Mouse (Mus musculus) ES-CJ7 (cell line): ENCODE data around the gene Ccdc65.

ENCODE experiments used
- DNase-seq: peaks from one replicate; pipeline ENCODE4 v3.0.0; 2011; ENCODE audit warnings: low read depth, low spot score

Gene Ccdc65

GRCm38 (mm10) chr15:98707766-98708372 lies at the start of gene Ccdc65:
Gene Ccdc65, plus strand, starts transcription at chr15:98708207.
- peak; percentile 96 for DNase-seq

GRCm38 (mm10) chr15:98662198-98662566 lies 45.8 kb upstream of the Ccdc65 start:
- no peak for DNase-seq

DNA sequence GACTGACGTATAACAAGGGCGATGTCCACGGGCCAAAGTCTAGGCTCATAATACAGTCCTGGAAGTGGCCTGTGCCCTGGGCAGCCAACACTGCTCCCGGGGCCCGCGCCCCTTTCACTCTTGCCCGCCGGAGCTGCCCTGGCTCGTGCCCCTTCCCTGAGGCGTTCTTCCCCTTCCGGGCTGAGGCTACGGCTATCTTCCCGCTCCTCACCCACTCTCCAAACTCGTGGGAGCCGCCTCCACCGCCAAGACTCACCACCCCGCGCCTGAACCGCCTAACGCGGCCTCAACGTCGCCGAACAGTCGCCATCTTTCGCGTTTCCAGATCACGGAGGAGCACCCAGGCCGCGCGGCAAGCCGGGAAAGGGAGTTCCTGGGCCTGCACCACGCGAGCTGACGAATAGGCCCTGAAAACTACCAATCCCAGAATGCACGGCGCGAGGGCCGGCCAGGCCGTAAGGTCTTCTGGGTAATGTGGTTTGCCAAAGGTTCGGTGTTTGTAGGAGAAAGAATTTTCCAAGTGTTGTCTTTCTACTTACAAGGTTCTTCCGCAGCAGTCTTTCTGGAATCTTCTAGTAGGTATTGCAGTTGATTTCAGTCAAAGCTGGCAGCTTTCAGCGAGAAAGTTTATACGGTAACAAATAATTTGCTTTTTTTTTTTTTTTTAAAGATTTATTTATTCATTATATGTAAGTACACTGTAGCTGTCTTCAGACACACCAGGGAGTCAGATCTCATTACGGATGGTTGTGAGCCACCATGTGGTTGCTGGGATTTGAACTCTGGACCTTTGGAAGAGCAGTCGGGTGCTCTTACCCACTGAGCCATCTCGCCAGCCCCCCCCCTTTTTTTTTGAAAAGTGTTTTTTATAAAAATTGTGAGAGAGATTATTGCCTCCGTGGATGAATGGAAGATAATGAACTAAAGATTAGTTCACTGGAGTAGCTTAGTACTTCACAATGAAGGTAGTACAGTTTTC lies 45.2 kb upstream of the Ccdc65 start, which contains the start of gene Ddx23:
Ddx23 (minus strand) TSS at position 328 of the 979 bp plus-strand sequence.
- peak; percentile 96 for DNase-seq

DNA sequence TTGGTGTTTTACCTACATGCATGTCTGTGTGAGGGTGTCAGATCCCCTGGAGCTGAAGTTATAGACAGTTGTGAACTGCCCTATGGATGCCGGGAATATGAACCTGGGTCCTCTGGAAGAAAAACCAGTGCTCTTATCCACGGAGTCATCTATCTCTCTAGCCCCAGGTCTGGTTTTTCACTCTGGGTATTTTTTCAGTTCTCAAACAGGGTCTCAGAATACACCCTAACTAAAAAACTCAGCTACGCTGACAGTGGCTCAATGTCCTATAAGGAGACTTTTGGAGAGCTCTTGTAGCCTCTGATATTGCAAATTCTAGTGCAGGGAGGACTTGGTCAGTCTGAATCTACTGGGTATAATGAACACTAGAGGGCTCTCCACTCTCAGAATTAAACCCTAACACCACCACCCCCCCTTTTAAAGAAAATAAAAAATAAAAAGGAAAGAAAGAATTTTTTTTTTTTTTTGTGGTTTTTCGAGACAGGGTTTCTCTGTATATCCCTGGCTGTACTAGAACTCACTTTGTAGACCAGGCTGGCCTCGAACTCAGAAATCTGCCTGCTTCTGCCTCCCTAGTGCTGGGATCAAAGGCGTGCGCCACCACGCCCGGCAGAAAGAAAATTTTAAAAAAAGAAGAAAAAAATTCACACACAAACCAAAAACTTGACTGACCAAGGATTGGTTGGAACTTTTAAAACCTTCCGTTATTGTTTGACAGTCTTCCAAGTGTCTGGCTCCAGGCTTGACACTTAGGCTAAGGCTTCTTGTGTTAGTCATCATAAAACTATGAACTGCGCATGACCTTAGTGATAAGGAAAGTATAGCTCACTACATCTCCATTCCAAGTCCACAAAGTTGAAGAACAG lies 43.7 kb upstream of the Ccdc65 start:
- no peak for DNase-seq

GRCm38 (mm10) chr15:98672592-98672991 lies 35.4 kb upstream of the Ccdc65 start:
- DNase-seq, result no peak

DNA sequence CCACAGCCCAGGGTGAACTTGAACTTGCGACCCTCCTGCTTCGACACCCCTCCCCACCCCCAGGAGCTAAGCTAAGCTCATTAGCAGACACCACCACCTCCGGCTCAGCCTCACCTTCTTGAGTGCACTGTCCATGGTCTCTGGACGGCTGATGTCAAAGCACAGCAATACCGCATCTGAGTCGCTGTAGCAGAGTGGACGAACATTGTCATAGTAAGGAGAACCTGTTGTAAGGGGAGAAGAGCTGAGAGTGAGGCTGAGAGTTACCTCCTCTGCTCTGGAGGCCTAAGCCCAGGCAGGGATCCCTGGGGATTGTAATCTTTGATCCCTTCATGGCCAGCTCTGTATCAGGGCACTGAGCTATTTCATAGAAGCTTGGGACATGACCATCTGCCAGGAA lies 34.3 kb upstream of the Ccdc65 start:
- DNase-seq, result no peak

DNA sequence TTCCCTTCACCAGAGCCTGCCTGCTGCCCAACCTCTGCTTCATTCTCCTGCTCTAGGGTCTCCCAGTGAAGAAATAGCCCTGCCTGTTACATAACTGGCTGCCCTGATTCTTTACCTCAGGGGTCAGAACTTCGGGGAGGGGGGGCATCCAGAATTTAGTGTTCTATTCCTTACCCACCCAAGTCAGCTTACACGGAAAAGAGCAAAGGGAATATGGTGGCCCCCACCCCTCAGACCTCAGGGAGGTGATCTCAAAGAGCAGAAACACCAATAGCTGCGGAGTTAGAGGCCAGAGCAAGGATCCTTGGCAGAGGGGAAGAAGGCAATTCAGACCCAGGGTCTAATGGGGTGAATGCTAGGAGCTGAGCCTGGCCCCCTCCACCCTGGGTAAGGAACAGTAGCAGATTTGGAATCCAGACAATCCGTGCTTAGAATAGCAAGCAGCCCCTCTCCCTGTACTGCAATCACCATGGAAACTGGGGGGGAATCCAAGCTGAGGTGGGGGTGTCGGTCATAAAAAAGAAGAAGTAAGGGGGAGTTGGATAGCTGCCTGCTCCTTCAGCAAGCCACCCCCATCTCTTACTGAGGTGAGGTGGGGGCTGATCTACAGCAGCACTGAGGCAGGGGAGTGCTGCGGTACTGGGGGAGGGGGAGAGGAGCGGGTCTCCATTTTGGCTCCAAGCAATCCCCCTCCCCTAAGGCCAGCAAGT lies 33.6 kb upstream of the Ccdc65 start:
- DNase-seq, result no peak

GRCm38 (mm10) chr15:98674994-98675545 lies 32.9 kb upstream of the Ccdc65 start:
- DNase-seq, result peak; percentile 87

GRCm38 (mm10) chr15:98675634-98676250 lies 32.3 kb upstream of the Ccdc65 start:
- no peak for DNase-seq

DNA sequence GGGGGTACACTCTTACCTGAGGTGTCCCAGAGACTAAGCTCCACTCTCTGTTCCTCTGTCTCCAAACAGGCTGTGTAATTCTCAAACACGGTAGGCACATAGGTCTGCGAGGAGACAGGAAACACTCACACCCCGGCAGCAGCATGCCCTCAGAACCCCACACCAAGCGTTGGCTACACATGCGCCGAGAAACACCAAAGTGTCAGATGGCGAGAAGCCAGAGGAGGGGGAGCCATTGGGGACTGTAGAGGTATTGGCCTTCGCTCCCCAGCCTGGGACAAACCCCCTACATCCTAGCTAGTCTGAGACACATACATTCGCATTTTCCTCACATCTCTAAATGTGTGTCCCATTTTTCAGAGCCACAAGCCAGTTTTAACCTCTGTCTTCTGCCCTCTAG lies 31.5 kb upstream of the Ccdc65 start:
- no peak for DNase-seq

DNA sequence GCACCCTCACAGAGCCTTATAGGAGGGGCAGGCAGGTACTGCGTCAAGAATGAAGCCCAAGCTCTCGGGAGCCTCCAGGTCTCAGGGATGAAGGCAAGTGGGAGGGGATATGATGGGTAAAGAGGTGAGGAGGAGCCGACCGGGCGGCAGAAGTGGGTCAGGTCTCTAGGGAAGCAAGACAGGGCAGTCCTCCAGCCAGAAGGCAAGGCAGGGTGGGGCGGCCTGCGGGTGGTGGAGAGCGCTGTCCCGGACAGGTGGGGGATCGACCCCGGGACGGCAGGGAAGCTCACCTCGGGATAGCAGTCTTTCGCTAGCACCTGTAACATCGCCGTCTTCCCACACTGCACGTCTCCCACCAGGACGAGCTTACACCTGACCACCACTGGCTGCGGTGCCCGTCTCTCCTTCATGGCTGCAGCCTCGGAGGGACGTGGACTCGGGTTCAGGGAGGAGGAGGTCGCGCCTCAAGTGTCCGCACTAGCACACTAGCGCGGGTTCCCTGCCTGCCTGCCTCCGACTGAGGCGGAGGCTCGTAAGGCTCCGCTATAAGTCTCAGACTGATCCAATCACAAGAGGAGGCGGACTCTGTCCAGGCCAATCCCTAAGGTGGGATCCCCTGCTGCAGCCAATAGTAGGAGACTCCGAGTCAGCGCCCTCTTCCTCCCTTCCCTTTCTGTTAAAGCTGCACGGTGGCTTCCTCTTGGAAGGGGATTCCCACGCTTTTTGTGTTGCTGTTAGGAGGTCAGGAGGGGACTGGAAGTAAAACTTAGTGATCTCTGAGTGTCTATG lies 30.9 kb upstream of the Ccdc65 start, which contains the start of gene Rnd1:
Rnd1 (minus strand) TSS at position 522 of the 789 bp plus-strand sequence.
- peak; percentile 94 for DNase-seq

DNA sequence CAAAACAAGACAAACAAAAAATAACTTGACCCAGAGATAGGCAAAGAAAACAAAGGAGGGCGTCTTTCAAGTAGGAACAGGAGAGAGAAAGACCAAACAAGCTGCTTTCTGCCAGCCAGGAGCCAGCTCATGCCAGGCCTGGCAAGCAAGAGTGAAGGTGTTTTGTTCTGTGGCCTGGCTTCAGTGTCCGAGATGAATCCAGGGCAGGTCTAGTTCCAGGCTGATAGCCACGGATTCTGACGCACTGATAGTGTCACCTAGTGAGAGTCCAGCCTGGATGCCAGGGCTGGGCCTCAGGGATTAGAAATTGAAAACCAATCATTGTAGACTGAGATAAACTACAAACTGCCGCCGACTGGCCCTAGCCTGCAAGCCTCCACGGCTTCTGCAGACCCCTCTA lies 30.0 kb upstream of the Ccdc65 start:
- DNase-seq, result no peak

GRCm38 (mm10) chr15:98680660-98681059 lies 27.3 kb upstream of the Ccdc65 start:
- no peak for DNase-seq

- no peak for DNase-seq
Measured at GRCm38 (mm10) chr15:98681633-98682032, 26.4 kb upstream of the Ccdc65 start.

- no peak for DNase-seq
Measured at GRCm38 (mm10) chr15:98683177-98683576, 24.8 kb upstream of the Ccdc65 start.

DNA sequence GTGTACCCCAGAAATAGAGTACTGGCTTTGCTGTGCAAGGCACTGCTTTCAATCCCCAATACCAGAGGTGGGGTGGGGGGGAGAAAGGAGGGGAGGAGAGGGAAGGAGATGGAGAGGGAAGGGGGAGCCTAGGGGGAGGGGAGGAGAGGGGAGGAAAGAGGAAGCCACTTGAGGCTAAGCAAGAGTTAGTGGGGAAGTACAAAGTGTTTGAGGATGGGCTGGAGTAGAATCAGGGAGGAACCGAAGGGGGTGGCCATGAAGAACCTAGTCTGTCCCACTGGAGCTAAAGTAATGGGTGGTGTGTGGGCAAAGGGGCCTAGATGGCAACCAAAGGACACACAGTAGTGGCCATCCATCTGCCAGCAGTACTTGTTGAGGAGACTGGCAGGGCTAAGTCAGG lies 24.3 kb upstream of the Ccdc65 start:
- DNase-seq, result no peak

DNA sequence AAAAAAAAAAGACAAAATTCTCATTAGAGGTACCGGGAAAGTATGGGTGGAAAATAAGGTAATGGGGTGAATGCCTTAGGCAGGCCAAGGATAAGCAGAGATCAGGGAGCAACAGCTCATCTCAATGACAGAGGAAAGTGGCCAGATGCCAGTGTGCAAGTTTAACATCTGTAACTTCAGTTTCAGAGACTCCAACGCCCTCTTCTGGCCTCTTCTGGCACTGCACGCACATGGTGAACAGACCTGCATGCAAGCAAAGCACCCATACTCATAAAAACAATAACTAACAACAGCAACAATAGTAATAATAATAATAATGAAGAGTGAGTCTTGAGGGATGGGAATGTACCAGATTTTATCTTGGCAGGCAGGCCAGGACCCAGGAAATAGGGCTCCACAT lies 22.1 kb upstream of the Ccdc65 start:
- DNase-seq, result peak; percentile 71

- DNase-seq, result no peak
Measured at GRCm38 (mm10) chr15:98689682-98690081, 18.3 kb upstream of the Ccdc65 start.

GRCm38 (mm10) chr15:98691486-98692147 lies 16.4 kb upstream of the Ccdc65 start:
- peak; percentile 51 for DNase-seq
